Mouse (Mus musculus) ovary, postnatal 14 days (tissue): ENCODE measurements around the gene Usp33.

Experiments
- DNase-seq: peaks from one replicate; pipeline ENCODE4 v3.0.0; 2022; ENCODE audit warnings: low spot score

Gene Usp33

DNA sequence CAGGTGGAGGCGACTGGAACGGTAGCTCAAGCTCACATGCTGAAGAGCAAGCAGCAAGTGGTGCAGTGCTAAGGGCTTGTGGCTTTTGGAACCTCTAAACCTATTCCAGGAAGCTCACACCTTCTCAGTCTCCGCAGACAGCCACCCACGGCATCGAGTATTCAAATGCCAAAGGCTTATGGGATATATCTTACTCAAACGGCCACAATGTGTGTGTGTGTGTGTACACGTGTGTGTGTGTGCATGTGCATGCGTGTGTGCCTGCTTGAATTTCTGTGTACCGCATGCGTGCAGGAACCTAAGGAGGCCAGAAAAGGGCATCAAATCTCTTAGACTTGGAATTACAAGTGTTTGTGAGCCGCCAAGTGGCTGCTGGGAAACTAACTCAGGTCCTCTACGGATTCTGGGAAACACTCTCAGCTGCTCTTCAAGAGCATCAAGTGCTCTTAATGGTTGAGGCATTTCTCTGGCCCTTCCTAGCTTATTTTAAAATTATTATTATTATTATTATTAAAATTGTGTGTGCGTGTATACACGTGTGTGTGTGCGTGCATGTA, 3.2 kb upstream of the Usp33 start:
- DNase-seq: no peak

DNA sequence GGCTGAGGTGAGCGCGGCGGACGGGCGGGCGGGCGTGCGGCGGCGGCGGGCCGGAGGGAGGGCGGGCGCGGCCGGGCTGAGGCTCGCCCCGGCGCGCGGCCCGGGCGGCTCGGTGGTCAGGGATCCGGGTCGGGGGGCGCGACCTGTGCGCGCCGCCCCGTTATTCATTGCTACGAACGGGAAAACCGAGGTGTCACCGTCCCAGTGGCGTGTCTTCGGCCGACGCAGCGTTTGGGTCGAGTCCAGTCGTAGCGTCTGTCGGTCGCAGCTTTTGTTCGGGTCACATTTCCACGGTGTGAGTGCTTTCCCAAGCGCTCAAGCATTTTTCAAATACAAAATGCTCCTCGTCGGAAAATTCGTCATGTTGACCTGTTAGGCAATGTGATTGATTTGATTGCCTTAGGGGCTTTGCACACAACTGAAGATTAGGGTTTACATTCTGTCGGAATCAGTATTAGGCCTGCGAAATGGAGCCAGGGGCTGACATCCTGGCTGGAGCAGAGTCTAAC, 409 bp downstream of the Usp33 start:
- no peak for DNase-seq

DNA sequence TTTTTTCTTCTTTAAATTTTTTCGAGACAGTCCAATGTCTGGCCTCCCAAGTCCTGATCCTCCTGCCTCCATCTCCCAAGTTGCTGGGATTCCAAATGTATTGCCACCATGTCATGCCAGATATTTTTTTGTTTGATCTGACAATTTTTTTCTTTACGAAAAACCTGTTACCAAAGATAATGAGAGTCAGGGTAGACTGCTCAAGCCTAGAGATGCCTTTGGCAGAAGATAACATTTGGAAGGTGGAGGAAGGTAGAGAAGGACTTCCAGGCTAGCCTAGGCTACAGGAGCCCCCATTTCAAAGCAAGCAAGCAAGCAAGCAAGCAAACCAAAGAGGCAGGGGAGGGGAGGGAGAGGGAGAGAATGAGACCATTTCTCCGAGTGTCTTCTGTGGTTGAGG, 949 bp downstream of the Usp33 start:
- no peak for DNase-seq

DNA sequence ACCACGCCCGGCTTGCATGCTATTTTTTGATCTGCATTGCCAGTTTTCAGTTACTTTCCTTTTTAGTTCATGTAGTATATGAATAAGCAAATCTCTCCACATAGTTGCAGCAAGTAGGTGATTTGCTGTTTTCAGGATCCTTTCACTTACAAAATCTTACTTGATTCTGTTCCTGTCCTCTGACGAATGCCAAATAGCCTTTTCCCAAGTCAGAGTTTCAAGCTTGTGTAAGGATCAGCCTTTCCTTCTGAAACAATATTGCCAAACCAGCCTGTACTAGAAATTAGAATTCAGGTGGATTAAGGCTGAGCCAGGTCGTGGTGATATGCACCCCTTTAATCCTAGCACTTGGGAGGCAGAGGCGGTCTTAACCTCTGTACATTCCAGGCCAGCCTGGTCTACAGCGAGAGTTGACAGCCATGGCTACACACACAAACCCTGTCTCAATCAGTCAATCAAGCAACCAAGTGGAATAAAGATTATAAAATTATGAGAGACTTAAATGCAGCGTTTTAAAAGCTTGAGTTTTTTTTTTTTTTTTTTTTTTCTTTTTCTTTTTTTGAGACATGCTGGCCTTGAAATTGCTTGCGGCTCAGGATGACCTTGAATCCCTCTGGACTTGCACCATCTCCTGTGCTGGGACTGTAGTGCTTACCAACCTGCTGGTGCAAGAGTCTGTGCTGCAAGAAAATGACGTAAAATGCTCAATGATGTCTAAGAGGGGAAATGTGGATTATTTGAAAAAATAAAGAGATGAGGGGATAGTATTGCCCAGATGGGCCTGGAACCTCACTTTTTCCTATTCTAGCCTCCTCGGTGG, 1.9 kb downstream of the Usp33 start:
- DNase-seq: no peak

DNA sequence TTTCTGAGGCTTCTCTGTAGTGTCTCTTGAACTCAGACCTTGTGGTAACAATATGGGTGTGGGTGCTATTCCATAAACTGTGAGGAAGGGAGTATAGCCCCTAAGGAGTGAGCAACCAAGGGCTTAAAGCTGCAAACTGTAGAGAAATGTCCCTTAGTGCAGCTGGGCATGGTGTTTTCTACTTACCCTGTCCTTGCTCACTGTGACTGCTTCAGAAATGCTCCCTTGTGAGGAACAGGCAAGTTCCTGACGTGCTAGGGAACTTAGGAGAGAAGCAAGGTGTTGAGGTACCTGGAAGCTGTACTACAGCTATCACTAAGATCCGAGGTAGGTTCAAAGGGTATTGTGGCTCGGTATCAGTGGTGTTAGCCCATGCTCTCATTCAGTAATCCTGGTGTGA, 4.2 kb downstream of the Usp33 start:
- DNase-seq: no peak

DNA sequence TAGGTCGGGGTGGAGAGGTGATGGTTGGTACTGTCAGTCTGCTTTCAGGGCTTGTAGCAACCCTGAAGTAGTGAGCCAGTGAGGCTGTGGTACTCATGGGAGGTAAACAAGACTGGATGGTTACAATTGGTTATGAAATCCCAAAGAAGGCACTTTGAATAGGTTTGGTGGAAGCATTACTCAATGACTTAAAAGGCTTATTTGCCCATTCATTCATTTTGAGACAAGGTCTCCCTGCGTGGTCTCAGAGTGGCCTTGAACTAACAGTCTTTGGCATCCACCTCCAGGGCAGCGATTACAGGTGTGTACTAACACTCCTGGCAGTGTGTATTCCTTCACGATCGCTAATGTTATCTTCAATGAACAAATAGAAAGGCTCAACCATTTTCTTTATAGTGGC, 4.7 kb downstream of the Usp33 start:
- DNase-seq: no peak

DNA sequence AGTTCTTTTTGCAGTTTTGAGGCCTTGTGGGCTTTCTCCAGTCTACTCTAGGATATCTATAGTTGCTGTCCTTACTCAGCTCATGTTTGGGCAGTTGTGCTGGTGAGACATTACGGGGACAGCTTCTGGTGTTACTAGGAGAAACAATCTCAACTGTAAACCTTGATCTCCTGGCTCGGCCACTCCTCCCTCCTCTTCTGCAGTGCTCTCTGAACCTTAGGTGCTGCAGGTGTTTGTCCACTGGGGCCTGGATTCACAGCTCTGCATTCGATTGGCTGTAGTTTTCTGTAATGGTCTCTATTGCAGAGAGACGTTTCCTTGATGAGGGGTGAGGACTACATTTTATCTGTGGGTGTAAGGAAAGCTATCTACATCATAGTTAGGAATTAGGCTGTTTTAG, 6.0 kb downstream of the Usp33 start:
- DNase-seq: no peak

DNA sequence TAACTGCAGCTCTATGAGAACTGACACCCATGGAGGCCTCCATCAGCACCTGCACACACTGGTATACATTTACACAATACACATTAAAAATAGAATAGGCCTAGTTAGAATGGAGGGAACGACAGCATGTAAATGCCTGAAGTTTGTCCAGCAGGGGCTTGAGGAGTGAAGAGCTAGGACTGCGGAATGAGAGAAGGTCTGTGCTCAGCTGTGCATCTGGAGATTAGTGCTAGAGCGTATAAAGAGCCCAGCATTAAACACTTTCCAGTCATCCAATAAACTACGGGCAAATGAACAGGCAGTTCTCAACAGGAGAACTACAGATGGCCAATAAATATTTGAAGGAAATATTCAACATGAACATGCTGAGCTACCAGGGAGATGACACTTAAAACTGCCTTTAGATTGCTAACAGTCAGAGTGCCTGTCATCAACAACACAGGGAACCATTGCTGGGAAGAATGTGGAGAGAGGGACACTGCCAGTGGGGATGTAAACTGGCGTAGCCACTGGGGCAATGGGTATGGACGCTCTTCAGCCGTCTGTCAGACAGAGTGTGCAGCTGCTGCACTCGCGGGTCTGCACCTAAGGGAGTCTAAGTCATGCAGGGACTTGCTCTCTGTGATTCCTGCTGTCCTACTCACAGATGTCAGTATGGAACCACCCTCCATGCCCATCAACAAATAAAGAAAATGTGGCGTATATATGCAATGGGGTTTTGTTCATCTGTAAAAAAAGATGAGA, 7.3 kb downstream of the Usp33 start:
- no peak for DNase-seq

DNA sequence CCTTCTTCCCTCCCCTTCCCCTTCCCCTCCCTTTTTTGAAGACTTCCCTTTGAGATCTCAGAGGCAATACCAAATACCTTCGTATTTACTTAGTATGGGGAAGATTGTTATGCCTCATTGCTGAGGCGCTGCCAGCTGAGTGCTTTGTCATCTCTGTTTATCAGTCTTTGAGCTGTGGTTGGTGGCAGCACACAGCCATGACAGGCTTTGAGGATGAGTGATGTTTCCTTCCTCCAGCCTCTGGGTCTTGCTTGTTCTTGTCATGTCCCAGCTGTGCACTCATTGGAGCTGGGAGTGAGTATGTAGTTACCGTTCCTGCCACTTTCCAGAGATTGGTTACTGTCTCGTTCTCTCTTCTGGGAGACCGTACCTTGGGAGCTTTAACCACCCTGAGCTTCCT, 9.1 kb downstream of the Usp33 start:
- DNase-seq: no peak

DNA sequence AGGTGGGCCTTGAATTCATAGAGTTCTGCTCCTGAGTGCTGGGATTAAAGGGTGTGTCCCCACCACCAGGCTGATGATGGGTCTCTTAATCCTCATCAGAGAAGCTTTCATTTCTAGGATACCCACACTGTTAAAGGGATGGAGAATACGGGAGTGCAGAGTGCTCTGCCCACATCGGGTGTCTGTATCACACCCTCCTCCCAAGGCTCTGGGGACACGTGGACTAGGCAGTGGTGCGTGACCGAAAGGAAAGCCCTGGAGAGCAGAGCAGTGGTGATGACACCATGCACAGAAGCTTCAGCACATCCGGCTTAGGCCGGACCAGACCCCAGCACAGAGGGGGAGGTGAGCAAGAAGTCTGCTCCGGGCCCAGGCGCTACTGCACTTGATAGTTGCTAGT, 10.5 kb downstream of the Usp33 start:
- no peak for DNase-seq

DNA sequence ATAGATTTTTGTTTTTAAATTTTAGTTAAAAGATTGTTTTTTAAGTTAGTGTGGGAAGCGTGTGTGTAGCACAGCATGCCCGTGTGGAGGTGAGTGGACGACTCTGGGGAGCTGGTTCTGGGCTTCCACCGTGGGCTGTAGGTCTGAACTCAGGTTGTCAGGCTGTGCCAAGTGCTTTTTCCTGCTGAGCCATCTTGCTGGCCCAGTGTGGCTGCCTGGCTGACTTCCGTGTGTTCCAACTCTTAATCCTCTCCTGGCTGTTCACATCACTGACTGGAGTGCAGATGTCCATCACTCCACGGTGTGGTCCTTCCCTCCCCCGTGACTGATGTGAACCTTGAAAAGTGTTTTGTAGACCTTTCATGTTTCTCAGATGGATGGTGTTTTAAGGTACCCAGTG, 12.9 kb downstream of the Usp33 start:
- DNase-seq: no peak

DNA sequence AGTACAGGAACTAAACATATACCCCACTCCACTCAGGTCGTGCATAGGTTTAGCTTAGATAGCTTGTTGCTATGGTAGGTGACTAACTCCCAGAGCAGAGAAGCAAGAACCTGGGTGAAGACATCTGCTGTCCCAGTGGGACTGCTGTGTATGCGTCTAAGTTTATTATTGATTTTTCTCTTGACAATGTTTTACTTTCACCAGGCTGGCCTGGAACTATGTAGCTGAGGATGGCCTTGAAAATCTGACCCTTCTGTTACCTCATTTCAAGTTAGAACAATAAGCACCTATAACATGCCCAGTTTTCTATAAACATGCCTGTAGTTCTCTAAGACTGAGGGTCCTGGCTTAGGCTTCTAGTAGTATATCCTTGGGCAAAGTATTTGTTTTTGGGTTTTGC, 17.9 kb downstream of the Usp33 start:
- DNase-seq: no peak

DNA sequence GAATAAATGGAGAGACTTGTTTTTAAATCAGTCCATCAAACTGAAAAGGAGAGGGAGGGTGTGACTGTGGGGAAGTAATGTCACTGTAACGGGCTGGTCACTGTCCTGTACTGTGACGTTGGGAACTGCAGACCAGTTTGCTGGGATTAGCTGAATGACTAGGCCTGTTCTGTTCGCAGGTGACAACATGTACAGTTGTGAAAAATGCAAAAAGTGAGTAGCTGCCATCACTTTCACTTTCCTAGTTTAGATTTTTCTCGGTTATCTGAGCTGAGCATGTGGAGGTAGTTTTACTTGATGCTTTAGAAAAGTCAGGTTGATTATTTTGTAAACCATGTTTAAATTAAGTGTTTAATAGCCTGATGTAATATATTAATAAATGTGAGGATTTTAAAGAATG, 29.8 kb downstream of the Usp33 start:
- no peak for DNase-seq

DNA sequence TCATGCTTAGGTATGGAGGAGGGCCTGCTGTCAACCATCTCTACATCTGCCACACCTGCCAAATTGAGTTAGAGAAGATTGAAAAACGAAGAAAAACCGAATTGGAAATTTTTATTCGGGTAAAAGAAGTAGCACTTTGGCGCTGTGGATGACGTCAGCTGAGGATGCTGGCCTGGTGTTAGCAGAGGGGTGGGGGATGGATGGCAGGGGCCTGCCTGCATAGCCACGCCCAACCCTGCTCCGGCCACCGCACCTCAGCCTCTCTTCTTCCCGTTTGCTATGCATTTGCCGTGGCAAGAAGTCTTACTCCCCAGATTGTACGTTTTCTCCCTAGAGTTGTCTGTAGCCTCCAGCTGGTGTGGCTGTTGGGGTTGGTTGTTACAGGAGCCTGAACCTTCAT, 37.8 kb downstream of the Usp33 start:
- DNase-seq: no peak

DNA sequence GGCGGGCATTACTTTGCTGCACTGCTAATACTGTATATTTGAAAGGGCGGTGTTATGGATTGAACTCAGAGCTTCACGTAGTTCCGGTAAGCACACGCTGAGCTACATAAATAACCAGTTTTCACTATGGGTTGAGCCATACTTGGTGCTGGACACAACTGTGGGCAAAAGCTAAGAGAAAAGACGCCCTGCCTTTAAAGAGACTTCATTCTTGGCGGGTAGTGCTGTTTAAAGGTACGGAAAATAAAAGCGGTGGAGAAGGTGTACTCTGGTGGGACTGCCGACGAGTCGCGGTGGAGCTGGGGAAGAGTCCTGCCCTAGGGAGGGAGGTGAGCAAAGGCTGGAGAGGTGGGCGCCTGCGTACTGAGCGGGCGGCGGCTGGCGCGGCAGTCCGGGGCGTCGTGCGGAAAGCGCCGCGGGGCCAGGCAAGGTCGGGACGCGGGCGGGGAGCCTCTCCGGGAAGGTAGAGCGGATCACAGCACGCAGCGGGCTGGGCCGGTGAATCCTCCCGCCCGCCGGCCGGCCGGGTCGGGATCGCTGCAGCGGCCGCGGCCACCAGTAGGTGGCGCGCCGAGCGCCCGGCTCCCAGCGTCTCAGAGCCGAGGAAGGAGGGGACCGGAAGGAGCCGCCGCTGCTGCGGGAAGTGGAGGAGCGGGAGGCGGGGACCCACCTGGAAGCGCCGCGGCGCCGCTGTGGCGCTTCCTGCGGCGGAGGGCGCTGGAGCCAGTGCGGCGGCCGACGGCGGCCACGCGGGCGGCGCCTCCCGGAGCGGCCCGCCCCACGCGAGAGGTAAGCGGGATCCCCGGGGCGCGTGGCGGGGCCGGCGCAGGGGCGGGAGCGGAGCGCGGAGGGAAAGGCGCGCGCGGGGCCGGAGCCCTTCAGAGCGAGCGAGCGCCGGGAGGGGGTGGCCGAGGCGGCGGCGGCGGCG, 49.3 kb downstream of the Usp33 start, which contains the start of gene Zzz3:
Gene Zzz3, plus strand, starts transcription at position 124 of the 928 bp plus-strand sequence.
- DNase-seq: peak; percentile 86

DNA sequence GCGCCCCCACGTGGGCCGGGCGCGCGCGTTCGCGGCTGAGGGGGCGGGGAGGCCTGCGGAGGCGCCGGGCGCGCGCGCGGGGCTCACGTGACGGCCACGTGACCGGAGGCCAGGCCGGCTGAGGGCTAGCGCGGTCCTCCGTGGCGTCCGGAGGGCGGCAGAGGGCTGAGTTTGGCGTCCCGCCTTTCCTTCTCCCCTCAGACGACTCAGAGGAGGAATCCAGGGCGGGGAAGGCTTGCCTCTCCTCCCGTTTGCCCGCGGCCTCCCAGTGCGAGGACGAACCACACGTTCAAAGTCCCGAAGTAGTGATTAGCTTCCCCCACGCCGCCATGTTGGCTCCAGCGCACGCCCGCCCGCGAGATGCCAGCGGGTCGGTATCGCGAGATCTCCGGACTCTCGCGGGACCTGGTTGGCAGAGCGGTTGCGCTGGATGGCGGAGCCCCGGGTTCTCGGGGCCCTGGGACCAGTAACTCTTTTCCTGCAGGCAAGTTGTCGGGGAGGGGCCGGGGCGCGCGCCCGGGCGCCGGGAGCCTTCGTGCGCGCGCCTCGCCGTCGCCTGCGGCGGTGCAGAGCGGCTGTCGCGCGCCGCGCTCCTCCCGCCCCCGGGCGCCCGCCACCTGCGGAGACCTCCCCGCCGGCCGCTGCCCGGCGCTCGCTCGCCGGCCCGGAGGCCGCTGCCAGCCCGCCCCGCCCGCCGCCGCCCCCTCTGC, 50.2 kb downstream of the Usp33 start:
- DNase-seq: peak; percentile 97

DNA sequence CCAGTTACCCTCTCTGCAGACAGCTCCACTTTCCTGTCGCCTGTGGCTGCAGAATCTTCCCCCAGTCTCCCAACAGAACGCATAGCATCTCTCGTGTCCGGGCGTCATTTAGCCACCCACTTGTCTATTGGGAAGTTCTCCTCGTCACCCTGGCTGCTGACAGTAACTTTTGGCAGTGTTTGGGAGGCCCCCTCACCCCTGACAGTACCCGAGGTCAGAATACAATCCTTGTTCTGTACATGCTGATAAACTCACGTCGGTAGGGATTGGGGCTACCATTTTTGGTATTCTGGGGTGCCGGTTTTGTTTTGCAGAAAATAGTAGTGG, 50.7 kb downstream of the Usp33 start:
- DNase-seq: peak; percentile 5

DNA sequence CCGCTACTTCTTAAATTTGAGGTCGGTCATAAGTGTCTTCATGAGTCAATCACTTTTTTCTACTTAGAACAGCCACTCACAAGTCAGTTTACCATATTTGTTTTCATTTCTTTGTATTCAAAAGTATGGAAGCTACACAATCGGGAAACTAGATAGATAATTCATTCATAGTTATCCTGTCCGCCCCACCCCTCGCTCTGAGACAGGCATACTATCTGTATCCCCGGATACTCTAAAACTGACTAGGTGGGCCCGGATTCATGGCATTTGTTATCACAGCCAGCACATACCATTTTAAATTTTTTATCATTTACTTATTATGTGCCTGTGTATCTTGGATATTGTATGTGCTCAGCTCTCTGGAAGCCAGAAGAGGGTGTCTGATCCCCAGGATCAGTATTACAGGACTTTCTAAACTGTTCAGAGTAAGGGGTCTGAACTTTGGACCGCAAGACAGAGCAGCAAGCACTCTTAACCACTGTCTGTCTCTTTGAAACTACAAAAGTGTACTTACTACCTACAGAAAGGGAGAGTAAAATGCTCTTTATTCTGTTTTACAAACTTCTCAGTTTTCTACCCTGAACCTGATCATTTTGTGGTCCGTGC, 51.2 kb downstream of the Usp33 start:
- DNase-seq: no peak

DNA sequence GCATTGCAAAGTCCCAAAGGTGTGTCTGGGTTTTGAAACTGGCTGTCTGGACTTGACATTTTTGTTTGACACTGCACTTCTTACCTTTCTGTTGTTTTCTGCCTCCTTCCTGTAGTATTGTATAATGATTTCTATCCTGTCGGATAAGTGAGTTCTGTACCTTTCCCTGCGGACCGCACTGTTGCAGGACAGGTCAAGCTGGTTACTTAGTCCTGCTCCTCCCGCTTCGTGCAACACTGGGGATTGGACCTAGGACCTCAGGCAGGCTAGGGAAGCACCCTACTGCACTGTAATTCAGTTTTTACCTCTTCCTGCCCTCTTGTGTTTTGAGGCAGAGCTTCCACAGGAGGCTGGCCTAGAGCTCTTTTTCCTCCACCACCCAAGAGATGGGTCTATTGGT, 54.2 kb downstream of the Usp33 start:
- DNase-seq: no peak

DNA sequence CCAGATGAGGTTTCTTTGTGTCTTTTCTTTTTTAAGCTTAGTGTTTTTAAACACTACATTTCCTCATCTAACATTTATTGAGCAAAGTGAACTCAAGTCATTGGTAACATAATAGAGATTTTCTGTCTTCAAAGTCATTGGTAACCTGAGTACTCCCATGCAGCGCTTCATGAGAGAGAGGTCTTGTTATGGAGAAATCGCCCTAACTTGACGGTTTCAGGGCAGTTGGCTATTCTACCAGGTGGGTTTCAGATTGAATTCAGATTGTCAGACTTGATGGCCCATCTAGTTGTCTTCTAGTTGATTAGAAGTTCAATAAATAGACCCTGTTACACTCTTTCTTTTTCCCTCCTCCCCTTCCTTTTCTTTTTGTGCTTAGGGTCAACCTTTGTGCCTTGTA, 54.6 kb downstream of the Usp33 start:
- no peak for DNase-seq
